Mouse (Mus musculus) ovary, adult 18-20 months (tissue): ENCODE measurements around the gene Rpl41.

ENCODE experiments used
- DNase-seq: peaks from one replicate; pipeline ENCODE4 v3.0.0; 2022; ENCODE audit warnings: low spot score, mixed read lengths

Rpl41 gene

DNA sequence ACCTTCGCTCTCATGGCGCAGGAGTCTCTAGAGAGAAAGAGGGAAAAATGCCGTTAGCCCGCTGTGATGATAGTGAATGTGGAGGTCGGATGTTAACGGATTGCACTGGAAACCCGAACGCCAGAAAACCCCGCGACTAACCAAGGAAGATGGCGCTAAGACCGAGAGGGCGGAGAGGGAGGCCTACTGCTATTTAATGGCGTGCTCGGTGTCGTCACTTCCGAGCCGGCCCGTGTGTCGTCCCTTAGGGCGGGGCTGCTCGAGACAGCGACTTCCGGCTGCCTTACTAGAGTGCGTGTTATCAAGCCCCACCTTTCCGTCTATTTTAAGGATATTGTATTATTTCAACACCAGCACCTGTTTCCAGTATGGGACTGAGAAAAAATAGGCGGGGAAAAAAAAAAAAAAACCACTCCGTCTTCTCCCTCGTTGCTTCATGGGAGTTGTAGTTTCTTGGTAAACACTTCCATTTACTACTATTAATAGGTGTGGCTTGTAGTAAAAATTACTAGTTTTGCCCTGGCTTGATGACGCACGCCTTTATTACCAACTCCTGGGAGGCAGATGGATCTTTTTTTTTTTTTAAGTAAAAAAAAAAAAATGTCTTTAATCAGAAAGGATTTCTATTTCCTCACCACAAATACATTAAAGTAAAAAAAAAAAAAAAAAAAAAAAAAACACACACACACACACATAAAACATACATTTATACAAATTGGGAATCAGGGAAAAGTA is at the start of gene Rpl41:
TSS of gene Rpl41 (minus strand) at position 359 of the 735 bp plus-strand sequence.
- peak; percentile 91 for DNase-seq

DNA sequence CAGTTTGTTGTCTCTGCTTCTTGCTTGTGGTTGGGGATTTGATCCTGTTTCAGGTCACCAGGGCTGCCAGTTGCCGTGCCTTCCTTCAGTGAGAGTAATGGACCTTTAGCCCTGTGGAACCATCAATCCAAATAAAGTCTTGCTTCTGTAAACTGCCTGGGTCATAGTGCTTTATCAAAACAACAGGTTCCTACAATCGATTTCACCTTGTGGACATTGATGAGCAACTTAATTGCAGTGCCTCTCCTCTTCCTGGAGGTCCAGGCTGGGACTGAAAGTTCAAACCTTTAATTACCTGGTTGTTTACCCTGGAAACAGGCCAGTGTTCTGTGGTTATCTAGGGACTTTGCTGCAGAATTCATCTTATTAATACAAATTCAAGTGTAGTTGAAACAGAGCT is 49.4 kb upstream of the Rpl41 start:
- no peak for DNase-seq

DNA sequence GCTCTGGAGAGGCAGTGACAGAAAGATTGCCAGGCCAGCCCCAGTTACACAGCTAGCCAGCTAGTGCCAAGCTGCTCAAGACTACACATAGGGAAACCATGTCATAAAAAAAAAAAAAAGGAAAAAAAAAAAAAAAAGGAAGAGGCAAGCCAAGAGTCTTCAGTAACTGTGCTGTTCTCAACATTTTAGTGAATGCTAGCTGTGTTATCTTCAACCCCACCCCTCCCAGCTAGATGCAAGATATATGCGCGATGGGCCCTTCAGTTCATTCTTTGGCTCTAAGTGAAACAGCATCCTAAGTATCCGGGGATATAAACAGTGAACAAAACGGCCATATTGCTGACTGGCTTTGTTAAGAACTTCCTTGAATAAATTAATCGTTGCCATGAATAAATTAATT is 43.7 kb upstream of the Rpl41 start:
- DNase-seq: no peak

DNA sequence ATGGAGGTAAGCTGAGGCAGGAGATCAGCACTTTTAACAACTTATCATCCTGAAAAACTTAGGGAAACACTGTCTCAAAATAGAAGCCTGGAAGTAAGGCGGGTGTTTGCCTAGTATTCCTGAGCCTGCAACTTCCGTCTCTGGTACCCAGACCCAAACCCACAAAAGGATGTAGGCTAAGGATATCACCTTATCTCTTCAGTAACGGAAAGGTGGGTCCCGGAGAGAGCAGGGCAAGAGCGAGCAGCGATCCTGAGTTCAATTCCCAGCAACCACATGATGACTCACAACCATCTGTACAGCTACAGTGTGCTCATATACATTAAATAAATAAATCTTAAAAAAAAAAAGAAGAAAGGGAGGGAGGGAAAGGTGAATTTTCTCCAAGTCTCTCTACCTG is 42.3 kb upstream of the Rpl41 start:
- DNase-seq: no peak

DNA sequence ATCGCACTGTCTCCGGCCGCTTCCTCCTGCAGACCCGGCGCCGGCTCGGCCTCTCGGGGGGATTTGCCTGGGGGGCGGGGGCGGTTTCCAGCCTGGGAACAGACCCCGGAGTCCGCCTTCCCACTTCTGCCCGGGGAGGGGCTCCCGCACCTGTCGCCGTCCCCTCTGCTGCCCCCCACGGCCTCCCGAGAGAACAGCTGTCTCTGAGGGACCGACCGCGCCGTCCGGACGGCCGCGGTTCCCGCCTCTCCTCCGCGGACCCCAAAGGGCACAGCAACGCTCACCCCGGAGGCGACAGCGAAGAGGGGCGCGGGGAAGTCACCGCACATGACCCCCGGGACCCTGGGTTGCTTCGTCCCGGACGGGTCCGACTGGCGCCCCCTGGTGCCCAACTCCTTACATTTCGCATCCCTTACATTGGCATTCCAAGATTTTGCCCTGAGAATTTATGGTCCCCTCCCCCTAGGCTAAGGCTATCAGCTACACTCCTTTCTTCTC is 41.1 kb upstream of the Rpl41 start:
- no peak for DNase-seq

DNA sequence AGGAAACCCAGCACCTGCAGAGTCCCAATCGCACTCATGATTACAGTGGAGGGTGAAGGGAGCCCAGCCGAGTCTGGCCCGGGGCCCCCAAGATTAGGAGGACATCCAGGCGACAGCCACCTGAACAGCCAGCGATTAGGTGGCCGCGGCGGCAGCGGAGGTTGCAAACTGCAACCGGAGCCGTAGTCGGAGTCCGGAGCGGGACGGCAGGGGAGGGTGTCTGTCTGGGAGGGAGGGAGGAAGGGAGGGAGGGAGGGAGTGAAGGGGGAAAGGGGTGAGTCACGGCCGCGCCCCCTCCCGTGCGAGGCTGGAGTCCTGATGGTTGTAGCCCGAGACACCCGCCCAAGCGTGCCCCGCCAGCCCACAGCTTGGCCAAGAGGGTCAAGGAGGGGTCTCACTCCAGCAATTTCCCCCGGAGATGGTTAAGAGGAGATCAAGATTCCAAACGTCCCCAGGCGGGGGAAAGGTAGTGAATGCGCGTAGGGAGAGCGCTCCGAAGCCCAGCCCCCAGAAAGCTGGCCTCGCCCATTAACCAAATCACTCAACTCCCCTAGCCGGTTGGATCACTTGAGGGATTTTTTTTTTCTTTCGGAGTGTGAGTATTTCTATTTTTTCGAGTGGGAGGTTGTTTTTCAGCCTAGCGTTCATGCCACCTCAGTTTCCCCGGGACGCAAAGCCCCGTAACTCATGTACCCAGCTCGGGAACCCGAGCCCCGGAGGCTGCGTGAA is 40.5 kb upstream of the Rpl41 start, which contains the start of gene Erbb3:
TSS of gene Erbb3 (minus strand) at position 189 of the 729 bp plus-strand sequence.
- peak; percentile 23 for DNase-seq

DNA sequence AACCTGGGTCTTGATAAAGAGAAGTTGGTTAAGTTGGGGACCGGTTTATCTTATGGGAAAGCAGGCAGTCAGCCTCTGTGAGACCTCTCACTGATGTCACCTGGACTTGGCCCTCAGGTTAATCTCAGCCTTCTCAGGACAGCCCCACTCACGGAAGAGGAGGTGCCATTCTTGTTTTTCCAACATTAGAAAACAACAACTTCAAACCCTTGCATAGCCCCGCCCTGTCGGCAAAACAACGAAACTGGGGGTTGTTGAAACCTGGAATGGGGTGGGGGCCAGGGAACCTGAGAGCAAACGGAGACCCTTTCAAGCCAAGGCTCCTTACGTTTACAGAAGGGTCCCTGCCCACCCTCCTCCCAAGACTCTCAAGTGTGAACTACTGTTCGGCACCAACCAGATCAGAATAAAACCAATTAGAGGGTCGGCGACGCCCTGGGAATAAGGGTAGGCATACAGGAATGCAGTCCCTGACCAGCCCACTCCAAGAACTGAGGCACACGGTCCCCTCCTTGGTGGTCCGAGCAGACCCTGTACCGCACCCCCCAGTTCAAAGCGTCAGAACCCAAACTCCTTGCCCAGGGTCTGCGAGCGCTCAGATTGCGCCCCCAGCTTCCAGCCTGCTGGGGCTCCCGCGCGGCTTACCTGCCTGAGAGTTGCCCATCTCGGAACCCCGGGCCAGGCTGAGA is 39.8 kb upstream of the Rpl41 start:
- no peak for DNase-seq

DNA sequence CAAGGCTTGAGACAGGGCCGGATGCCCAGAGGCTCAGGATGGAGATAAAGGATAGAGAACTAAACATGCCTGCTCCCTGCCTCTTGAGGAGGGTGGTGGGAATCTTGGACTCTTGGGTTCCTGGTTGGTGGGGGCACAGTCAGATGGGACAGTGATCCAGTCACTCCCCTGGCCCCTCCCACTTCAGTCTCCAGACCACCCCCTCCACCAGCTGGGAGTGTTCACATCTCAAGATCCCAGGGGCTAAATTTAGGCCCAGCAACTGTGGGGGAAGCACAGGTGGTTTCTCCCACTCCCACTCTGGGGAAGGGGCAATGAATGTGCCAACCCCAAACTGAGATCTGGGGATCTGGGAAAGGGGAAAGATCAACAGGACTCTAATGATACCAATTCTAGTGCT is 39.0 kb upstream of the Rpl41 start:
- no peak for DNase-seq

DNA sequence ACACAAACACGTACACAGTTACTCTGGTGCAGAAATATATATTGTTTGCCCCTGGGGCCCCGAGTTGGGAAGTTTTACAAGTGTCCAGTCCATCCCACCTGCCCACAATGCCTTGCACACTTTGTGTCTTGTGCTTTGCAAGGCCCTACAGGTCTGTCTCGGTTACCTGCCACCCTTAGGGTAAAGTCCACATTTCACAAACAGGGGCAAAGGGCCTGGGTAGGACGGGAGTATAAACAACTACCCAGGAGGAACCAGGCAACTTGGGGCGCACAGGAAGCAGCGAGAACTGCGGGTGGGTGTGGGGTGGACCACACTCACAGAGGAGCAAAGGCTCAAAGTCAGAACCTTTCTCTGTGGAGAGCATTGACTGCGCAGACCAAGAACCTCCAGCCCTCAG is 38.6 kb upstream of the Rpl41 start:
- no peak for DNase-seq

DNA sequence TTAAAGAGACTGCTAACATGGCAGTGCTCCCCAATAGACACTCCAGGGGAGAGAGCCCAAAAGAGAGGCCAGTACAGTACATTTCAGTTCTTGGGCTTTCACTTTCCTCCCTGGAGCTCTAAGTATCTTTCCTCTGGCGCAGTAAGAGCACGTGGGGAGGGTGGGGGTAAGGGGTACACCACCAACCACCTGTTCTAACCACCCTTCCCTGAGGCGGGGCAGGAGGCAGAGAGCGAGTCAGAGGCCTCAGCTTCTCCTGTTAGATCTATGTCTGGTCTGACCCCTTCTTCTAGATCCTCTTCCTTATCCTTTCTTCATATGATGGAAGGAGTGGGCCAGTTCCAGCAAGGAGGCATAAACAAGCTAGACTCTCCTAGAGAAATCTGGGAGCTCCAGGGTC is 38.0 kb upstream of the Rpl41 start:
- DNase-seq: no peak

DNA sequence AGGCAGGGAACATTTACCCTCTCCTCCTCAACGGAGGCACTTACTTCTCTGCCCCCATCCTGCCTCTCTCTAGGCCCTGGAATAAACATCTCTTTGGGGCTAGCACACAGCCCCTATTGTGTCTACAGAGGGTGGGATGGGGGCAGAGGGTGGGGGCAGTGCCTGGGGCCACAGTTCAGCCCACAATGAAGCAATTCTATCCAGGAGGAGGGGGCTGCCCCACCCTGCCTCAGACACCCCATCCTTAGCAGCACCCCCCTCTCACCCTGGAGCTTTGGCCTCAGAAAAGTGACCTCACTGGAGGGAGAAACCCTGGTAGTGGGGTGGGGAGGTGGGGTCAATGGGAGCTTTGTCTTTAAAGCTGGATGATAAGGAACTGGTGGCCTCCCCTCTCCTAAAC is 37.4 kb upstream of the Rpl41 start:
- no peak for DNase-seq

DNA sequence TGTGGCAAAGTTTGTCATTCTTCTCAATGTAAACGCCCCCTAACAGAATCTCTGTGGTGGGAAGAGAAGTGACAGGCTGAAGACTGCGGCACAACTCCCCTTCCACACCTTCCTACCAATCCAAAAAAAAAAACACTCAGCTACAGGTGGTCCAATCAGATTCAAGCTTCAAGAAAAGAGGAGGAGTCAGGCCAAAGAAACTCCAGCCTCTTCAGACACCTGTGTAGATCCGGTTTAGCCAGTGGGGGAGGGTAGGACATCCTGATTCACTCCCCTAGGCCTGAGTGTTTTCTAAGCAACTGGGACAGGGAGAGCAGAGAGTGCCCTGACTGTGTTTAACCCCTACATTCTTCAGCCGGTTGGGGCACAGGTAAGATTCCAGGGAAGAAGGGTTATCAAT is 35.3 kb upstream of the Rpl41 start:
- no peak for DNase-seq

DNA sequence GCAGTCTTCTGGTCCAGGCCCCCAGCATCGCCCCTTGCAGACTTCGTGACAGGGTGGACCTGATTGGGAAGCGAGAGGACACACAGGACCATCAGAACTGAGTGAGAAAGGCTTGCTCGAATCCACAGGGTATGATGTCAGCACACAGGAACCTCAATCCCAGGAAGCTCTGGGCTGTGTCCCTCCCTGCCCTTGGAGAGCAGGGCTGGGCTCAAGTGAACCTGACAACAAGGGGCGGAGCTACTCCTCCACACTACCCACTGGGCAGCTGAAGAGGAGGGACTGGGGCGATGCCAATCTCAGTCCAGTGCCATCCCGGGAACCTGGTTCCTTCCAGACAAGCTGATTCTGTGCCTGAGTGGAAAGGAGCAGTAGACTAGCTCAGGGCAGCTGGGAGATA is 34.5 kb upstream of the Rpl41 start:
- DNase-seq: peak; percentile 75

DNA sequence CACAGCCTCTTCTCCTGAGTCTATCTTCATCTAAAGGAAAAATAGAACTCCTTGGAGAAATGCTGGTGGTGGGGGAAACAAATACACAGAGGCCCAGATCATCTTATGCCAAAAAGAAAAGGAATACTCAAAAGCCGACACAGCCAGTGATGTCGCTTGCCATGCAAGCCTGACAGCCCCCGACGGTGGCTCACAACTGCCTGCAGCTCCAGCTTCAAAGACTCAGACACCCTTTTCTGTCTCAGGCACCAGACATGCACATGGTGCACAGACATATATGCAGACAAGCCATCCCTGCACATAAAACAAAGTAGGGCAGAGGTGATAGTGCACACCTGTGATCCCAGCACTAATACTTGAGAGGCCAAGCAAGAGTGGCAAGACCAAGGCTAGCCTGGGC is 30.6 kb upstream of the Rpl41 start:
- DNase-seq: no peak

DNA sequence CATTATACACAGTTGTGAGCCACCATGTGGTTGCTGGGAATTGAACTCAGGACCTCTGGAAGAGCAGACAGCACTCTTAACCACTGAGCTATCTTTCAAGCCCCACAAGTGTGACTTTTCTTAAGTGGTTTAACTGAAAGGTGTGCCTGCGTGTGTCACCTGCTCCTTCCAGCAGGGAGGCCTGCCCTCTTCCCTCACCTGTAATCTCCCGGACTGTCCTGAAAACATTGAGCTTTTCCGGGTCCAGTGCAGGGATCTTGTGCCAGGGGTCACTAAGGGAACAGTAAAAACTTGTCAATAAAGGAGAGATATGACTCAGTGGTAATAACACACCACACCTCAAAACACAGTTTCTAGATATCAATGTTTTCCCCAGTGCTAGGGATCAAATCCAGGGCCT is 30.2 kb upstream of the Rpl41 start:
- no peak for DNase-seq

DNA sequence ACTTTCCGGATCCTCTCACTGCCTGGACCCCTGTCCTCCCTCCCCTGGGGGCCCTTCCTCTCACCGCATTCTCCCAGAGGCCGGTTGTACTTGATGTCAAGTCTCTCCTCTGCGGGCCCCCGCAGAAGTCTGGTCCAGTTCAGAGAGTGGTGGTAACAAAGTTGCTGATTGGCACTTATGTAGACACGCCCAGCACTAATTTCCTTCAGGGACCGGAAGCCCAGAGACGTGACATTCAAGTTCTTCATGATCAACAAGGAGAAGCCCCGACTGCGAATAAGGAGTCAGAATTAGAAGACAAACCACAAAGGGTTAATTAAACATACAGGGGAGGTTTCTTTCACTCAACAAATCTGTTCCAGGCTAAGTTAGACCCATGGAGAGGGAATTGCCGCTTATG is 29.2 kb upstream of the Rpl41 start:
- no peak for DNase-seq

DNA sequence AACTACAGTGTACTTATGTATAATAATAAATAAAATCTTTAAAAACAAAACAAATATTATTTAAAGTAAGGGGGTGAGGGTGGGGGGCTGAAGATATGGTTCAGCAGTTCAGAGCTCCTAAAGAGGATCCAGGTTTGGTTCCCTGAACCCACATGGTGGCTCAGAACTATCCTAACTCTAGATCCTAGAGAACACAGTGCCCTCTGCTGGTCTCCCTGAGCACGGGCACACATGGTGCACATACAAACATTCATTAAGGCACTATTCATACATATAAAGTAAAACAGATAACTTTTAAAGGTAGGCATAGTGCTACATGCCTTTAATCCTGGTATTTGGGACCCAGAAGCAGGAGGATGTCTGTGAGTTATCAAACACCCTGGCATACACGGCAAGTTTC is 26.0 kb upstream of the Rpl41 start:
- DNase-seq: no peak

DNA sequence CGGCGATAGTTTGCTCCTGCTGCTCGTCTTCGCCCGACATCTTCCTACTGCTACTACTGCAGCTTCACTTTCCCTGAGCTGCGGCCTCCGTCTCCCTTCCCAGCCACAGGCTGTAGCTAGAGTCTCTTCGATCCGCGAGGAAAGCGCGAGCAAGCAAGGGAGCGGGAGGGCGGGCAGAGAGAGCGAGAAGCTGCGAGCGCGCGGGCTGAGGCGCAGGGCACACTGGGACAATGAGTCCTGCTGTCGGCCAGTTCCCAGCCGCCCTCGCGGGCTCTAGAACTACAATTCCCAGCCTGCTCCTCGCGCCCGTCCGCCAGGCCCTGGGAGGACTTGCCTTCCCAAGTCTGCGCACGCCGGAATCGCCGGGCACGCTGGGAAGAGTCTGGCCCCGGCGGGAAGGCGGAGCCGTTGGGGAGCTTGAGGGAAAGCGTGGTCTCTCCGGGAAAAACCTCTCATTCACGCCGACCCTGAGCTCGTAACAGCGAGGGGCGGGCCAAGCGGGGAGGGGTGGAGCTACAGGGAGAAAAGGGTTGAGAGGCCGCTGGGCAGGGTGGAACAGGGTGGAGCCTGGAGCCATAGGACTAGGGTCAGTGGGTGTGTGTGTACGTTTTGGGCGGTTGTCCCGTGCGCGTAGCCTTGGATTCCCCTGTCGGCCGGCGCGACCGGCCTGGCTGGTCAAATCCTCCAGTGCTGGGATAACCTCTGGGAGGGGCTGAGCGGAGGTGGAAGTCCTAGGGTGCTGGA is 16.9 kb upstream of the Rpl41 start, which contains the start of gene Pa2g4:
TSS of gene Pa2g4 (minus strand) at position 200 of the 744 bp plus-strand sequence.
- peak; percentile 100 for DNase-seq

DNA sequence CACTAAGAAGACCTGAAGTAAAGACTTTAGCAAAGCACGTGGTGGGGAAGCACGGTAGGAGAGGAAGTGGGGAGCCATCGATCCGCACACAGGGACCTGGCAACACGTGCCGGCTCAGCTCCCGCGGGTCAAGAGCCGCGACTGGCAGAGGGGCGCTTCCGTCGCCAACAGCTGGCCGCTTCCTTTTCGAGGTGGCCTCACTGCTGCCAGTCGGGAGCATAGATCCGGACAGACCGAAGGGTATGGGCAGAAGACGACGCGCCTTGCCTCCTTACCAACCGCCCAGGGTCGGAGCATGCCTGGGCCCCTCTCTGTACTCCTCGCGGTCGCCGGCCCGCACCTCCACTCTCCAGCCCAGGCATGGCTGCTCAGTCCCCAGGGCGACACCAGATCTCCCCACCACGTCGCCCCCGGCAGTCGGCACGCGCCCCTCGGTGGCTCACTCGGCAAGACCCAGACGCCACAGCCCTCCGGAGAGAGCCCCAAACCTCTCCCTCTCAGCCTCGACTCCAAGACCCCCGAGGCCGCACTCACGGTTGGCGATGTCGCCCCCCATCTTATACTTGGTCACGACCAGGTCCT is 16.2 kb upstream of the Rpl41 start:
- DNase-seq: no peak

DNA sequence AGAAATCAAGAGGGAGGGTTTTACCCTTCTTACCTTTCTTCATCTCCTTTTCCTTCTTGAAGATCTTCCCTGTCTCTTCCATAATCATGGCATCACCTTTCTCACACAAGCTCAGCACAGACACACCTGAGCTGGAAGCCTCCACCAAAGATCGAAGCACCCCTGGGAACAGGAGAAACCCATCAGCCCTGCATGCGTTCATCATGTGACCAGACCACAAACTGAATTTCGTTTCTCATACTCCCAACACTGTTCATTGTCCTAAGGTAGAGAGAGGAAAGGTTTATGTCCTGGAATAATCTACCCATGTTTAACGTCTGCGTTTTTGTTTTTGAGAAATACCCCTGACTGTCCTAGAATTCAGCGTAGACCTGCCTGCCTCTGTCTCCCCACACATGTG is 14.4 kb upstream of the Rpl41 start:
- no peak for DNase-seq

DNA sequence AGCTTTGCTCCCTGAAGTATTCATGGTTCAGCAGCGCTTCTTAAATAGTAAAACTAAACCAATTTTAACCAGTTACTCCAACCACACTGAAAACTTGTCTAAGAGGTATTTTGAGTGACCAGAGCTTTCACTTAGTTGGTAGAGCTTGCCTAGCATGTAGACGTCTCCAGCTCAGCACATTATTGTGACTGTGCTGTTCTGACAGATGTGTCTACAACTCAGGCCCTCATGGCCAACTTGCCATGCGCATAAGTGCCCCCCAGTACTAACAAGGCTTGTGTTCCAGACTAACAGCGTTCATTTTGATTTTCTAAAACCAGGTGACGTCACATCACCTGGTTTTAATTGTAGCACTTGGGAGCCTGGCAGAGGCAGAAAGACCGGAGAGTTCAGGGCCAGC is 7.9 kb upstream of the Rpl41 start:
- no peak for DNase-seq

DNA sequence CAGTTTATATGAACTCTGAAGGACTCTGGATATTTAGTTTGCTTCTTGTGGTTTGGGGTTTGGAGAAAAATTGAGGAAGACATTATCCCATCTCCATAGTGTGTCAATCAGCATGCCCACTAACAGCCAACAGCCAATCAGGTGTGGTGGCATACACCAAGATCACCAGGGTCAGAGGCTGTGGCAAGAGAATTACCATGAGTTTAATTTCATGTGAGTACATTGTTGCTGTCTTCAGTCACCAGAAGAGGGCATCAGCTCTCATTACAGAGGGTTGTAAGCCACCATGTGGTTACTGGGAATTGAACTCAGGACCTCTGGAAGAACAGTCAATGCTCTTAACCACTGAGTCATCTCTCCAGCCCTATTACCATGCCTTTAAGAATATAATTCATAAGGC is 7.2 kb upstream of the Rpl41 start:
- DNase-seq: no peak
